Mouse (Mus musculus) left cerebral cortex, postnatal 10 days (tissue): ENCODE measurements around the gene Rnf208. TPM values are rescaled to one million over a fixed set of nuclear protein-coding genes. Genes with fewer than 3 reads are reported as not detected.
A peak's percentile ranks its signal among the peaks of the same experiment; 100 is the strongest.
"Not testable (repeated sequence)": the region's sequence is repeated elsewhere in the genome, so short reads cannot be mapped to it uniquely, and the experiment has no call there.

Source experiments
- DNase-seq, 2 experiments: peaks; one replicate each; pipeline ENCODE4 v3.0.0; 2021 to 2022; ENCODE audit warnings: low spot score in 2 of 2, mixed read lengths in 1 of 2; ENCODE audit errors: extremely low spot score in 1 of 2
- intact Hi-C: fragments of 180-260 bp; cut with DNase I; formaldehyde crosslinking; loops from one replicate; pipeline ENCODE4 v1.15.1; 2025
- total RNA-seq, 2 experiments: library from RNA; stranded (reverse); gene quantifications; 2 replicates each; pipeline ENCODE4 v1.2.3; 2021

Rnf208 gene
- total RNA-seq, 2 experiments from 2014 or later: 229 to 231 TPM

- intact Hi-C loops: no loop called here
- no peak for DNase-seq
Measured at GRCm38 (mm10) chr2:25239766-25240165, 2.3 kb upstream of the Rnf208 start.

DNA sequence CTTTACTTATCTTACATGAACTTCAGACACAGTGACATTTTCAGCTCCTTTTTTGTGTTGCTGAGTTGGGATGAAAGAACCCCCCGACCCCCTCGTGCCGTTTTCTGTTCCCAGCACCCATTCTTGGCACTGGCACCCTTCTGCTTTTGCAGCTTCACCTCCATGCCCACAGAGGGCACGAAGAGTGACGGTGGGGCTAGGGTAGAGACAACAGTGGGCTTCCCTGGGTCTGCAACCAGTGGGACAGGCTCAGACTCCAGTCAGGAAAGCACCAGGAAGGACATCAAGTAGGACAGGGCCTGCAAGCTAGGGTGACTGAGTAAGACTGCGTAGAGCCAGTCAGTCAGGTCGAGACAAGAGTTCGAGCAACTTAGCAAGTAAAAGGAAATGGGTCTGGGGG, 1.7 kb upstream of the Rnf208 start:
- DNase-seq: no peak
- intact Hi-C loops: no loop called here

DNA sequence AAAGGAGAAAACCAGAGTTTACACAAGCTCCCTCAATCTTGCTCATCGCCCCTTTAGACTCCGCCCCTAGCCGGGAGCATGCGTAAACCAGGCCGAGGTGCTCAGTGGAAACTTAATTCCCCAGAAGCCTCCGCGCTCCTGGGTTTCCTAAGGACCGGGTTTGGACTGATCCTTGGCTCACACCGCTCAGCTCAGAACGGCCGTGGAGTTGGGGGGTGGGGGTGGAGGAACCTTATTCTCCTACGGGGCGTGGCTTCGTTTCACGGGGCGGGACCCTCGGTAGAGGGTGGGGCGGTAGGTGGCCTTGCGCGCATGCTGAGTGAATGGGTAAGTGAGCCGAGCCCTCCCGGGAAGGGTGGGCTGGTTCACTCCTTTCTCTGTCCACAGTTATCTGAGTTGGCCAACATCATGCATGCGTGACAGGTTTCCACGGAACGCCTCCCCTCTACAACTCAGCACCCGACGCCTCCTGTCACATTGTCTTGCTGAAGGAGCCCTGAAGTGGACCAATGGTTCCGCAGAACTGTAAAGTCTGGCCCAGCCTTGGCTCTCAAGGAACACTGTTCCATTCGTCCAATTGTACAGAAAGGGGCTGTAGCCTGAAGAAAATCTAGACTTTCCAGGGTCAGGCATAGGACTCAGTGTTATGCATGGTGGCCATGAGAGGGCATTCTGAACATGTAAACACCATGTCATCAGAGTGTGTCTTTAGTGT, 1.2 kb upstream of the Rnf208 start:
- intact Hi-C loops: no loop called here
- peak; percentile 63 to 86 for DNase-seq

GRCm38 (mm10) chr2:25241438-25241775, 648 bp upstream of the Rnf208 start:
- no peak for DNase-seq
- intact Hi-C loops: no loop called here

DNA sequence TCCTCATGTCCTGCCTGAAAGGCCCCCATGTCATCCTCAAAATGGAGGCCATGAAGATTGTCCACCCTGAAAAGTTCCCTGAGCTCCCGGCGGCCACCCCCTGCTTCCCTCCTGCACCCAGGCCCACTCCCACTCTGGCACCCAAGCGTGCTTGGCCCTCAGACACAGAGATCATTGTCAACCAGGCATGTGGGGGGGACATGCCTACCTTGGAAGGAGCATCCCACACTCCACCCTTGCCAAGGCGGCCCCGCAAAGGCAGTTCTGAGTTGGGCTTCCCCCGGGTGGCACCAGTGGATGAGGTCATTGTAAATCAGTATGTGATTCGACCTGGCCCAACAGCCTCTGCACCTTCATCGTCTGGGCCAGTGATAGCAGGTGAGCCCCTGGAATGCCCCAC, 1.3 kb downstream of the Rnf208 start:
- intact Hi-C loops: no loop called here
- no peak for DNase-seq

GRCm38 (mm10) chr2:25244144-25244543, 2.1 kb downstream of the Rnf208 start:
- no peak for DNase-seq
- intact Hi-C loops: no loop called here

- no peak for DNase-seq
- intact Hi-C loops: no loop called here
Measured at GRCm38 (mm10) chr2:25246183-25247072, 4.4 kb downstream of the Rnf208 start, which contains the start of gene AL732309.1. Gene AL732309.1 (minus strand): TSS chr2:25246863.

GRCm38 (mm10) chr2:25252331-25252730, 10.3 kb downstream of the Rnf208 start:
- no peak for DNase-seq
- intact Hi-C loops: no loop called here

GRCm38 (mm10) chr2:25255284-25255779, 13.3 kb downstream of the Rnf208 start, which contains the start of gene Tmem203:
Gene Tmem203 (plus strand): TSS chr2:25255439.
- intact Hi-C loops: loop anchor here (2.0 kb wide), 1 partner anchor 61 kb away; no protein-coding TSS in a partner anchor

DNA sequence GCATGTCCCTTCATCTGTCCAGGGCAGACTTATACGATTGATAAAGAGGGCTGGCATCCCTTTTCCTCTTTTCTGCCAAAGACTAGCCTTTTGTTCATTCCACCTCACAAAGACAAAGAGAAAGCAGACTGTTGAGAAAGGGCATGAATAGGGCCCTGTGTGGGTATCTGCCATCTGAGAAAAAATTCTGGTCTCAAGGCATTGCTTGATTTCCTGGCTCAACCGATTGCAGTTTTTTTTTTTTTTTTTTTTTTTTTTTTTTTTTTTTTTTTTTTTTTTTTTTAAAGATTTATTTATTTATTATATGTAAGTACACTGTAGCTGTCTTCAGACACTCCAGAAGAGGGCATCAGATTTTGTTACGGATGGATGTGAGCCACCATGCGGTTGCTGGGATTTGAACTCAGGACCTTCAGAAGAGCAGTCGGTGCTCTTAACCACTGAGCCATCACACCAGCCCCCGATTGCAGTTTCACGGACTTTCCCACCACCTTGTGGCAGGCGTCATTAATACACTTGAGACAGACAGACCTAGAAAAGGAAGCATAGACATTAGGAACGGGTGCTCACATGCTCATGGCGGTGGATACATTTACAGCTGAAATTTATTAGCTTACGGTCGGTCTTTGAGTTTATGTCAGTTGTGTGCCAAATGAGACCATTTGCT, 14.5 kb downstream of the Rnf208 start:
- DNase-seq: peak in 1 of 2 experiments; percentile 61
- intact Hi-C loops: not testable (repeated sequence)

More at GRCm38 (mm10) chr2:25255284-25255779, 13.3 kb downstream of the Rnf208 start, which contains the start of gene Tmem203:
- peak; percentile 80 to 91 for DNase-seq

DNA sequence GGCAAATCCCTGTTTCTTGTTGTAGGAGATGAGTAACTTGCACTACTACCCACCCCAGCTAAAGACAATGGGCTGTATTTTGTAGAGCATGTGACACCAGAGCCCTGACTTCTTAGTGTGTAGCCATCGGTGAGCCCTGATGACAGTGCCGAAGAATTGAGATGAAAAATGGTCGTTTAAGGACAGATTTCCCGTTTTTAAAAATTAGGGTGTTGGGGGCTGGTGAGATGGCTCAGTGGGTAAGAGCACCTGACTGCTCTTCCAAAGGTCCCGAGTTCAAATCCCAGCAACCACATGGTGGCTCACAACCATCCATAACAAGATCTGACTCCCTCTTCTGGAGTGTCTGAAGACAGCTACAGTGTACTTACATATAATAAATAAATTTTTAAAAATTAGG, 15.2 kb downstream of the Rnf208 start:
- intact Hi-C loops, DNase-seq: not testable (repeated sequence)

- no peak for DNase-seq
- intact Hi-C loops: no loop called here
Measured at GRCm38 (mm10) chr2:25258887-25259286, 16.8 kb downstream of the Rnf208 start.

GRCm38 (mm10) chr2:25261870-25262269, 19.8 kb downstream of the Rnf208 start:
- intact Hi-C loops: no loop called here
- DNase-seq: no peak

GRCm38 (mm10) chr2:25262291-25262767, 20.3 kb downstream of the Rnf208 start, which contains the start of gene Tprn:
Gene Tprn (plus strand): TSS chr2:25262618.
- DNase-seq: peak; percentile 96 to 98
- intact Hi-C loops: no loop called here

- intact Hi-C loops: no loop called here
- peak in 1 of 2 experiments; percentile 72 for DNase-seq
Measured at GRCm38 (mm10) chr2:25262795-25263622, 21.0 kb downstream of the Rnf208 start.

GRCm38 (mm10) chr2:25263623-25264285, 21.7 kb downstream of the Rnf208 start:
- no peak for DNase-seq
- intact Hi-C loops: no loop called here

GRCm38 (mm10) chr2:25264286-25264660, 22.2 kb downstream of the Rnf208 start:
- no peak for DNase-seq
- intact Hi-C loops: no loop called here

DNA sequence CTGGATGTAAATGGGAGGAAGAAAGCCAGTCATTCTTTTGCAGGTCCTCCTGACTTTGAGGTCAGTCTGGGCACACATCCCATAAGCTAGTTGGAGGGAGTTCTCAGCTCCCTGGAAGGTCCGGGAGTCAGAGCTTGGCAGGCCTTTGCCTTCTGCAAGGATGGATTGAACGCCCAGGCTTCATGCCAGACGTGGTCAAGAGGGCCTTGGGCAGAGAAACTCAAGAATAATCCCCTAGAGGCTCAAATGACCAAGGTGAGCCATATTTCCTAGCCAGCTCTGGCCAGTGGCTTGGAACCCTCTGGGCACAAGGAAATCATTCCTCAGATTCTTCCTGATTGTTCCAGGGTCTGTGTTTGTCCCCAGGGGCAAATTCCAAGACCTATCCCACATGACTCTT, 22.8 kb downstream of the Rnf208 start:
- no peak for DNase-seq
- intact Hi-C loops: no loop called here
